Mouse (Mus musculus) embryonic facial prominence, embryonic 11.5 days (tissue): Measurements from ENCODE around the gene Camta1. TPM values are rescaled to one million over a fixed set of nuclear protein-coding genes. Genes with fewer than 3 reads are reported as not detected.

ENCODE experiments used
- ATAC-seq: fragments of 200-750 bp; cut with Nextera tagmentation; replicated peaks from 2 replicates; pipeline ENCODE4 v1.8.0; 2017; ENCODE audit warnings: low read depth; ENCODE audit not compliant: insufficient number of reproducible peaks, low FRiP score, low TSS enrichment
- DNase-seq: peaks from one replicate; pipeline ENCODE4 v3.0.0-alpha.2; 2015; ENCODE audit warnings: low spot score
- H3K27ac ChIP-seq: fragments of 300-500 bp; sonication (generic); replicated peaks from 2 replicates; pipeline ENCODE4 v1.5.1; 2014; ENCODE audit warnings: mild to moderate bottlenecking, low read depth, low read length, control low read depth
- H3K27me3 ChIP-seq: fragments of 300-500 bp; sonication (generic); 2 replicates; pipeline ENCODE4 v1.6.1; 2014; ENCODE audit warnings: mild to moderate bottlenecking, low read length, moderate library complexity, mixed read lengths; ENCODE audit not compliant: control insufficient read depth, insufficient read depth
- H3K36me3 ChIP-seq: fragments of 300-500 bp; sonication (generic); replicated peaks from 2 replicates; pipeline ENCODE4 v1.6.1; 2014; ENCODE audit warnings: low read depth, mild to moderate bottlenecking, low read length, moderate library complexity, mixed read lengths; ENCODE audit not compliant: control insufficient read depth, insufficient read depth
- H3K4me1 ChIP-seq: fragments of 300-500 bp; sonication (generic); 2 replicates; pipeline ENCODE4 v1.6.1; 2014; ENCODE audit warnings: low read length, mixed read lengths; ENCODE audit not compliant: control insufficient read depth, insufficient read depth
- H3K4me2 ChIP-seq: fragments of 300-500 bp; sonication (generic); 2 replicates; pipeline ENCODE4 v1.6.1; 2014; ENCODE audit warnings: low read depth, mild to moderate bottlenecking, control low read depth, low read length, moderate library complexity
- H3K4me3 ChIP-seq: fragments of 300-500 bp; sonication (generic); 2 replicates; pipeline ENCODE4 v1.5.1; 2014; ENCODE audit warnings: low read depth, low read length, control low read depth
- H3K9ac ChIP-seq: fragments of 300-500 bp; sonication (generic); replicated peaks from 2 replicates; pipeline ENCODE4 v1.6.1; 2014; ENCODE audit warnings: mild to moderate bottlenecking, control low read depth, low read length
- H3K9me3 ChIP-seq: fragments of 300-500 bp; sonication (generic); replicated peaks from 2 replicates; pipeline ENCODE4 v1.6.1; 2016; ENCODE audit warnings: mild to moderate bottlenecking, low read length, inconsistent platforms, mixed read lengths; ENCODE audit not compliant: control insufficient read depth
- WGBS: fragments of 180-500 bp; shearing (Covaris S2); extraction: QIAGEN DNeasy Blood & Tissue Kit; methylation state at CpG from one replicate; pipeline ENCODE4 v1.1.7; 2014; 5-methylcytosine and 5-hydroxymethylcytosine counted together
- polyA plus RNA-seq: library from polyadenylated mRNA; unstranded; fragments of >200 nt; fragmentation: Nextera tagmentation; extraction: Ambion mirVana; gene quantifications from 2 replicates; pipeline ENCODE4 v1.2.1, GENCODE M21; 2014

Camta1 gene
- 105 and 130 TPM in 2 replicates for polyA plus RNA-seq

- Histone ChIP-seq H3K4me3 (peak within 1 kb of the TSS; percentile 80), H3K27me3 (no peaks in the 10 kb centered on the region; the same call in 1 of the 2 replicates), H3K27ac (peak within 1 kb of the TSS; percentile 82), H3K4me2 (peak within 1 kb of the TSS; percentile 77), H3K4me1 (no peaks in the 10 kb centered on the region), H3K36me3 (no peaks in the 10 kb centered on the region), H3K9ac (peak within 1 kb of the TSS; percentile 77), H3K9me3 (no peaks in the 10 kb centered on the region)
- DNase-seq (peak; percentile 99), ATAC-seq (peak; percentile 99)
- WGBS: under 1% methylated on average over 79 of the region's 85 CpGs
These were observed at the start of gene Camta1 for GRCm38 (mm10) chr4:151861806-151862739. Gene Camta1, minus strand, starts transcription at chr4:151861876.

- no peaks in the 10 kb centered on the region for H3K4me1 ChIP-seq
- ATAC-seq: no peak
- no peak overlapping the region for H3K4me2 ChIP-seq
- no peaks in the 10 kb centered on the region for H3K9me3 ChIP-seq
- 71% methylated on average over 8 of the region's 8 CpGs for WGBS
- no peaks in the 10 kb centered on the region for H3K36me3 ChIP-seq
- H3K9ac ChIP-seq: no peak overlapping the region
- no peaks in the 10 kb centered on the region for H3K27me3 ChIP-seq
- H3K27ac ChIP-seq: no peak overlapping the region
- H3K4me3 ChIP-seq: no peak overlapping the region
- no peak for DNase-seq
These were observed 47.1 kb upstream of the Camta1 start for GRCm38 (mm10) chr4:151908809-151909208.

- 0 out of 2 replicates have a peak, but pooled peaks have one; percentile 23 for ATAC-seq
- no peak overlapping the region for H3K4me2 ChIP-seq
- no peaks in the 10 kb centered on the region for H3K9me3 ChIP-seq
- no peak overlapping the region for H3K4me3 ChIP-seq
- H3K27me3 ChIP-seq: no peaks in the 10 kb centered on the region
- DNase-seq: peak; percentile 59
- no peak overlapping the region for H3K9ac ChIP-seq
- no peaks in the 10 kb centered on the region for H3K36me3 ChIP-seq
- H3K27ac ChIP-seq: no peak overlapping the region
- WGBS: 60% methylated on average over 26 of the region's 26 CpGs
- no peaks in the 10 kb centered on the region for H3K4me1 ChIP-seq
These were observed 46.1 kb upstream of the Camta1 start for GRCm38 (mm10) chr4:151907577-151908343.

- no peak for DNase-seq
- Histone ChIP-seq H3K9ac (no peak overlapping the region), H3K9me3 (no peaks in the 10 kb centered on the region), H3K27me3 (no peaks in the 10 kb centered on the region), H3K36me3 (no peaks in the 10 kb centered on the region), H3K27ac (no peak overlapping the region), H3K4me3 (no peak overlapping the region), H3K4me1 (no peaks in the 10 kb centered on the region), H3K4me2 (no peak overlapping the region)
- no peak for ATAC-seq
- WGBS: 72% methylated on average over 4 of the region's 4 CpGs
These were observed 43.9 kb upstream of the Camta1 start for GRCm38 (mm10) chr4:151905621-151906020.

- no peak overlapping the region for H3K4me3 ChIP-seq
- DNase-seq: no peak
- no peak overlapping the region for H3K27ac ChIP-seq
- H3K36me3 ChIP-seq: no peaks in the 10 kb centered on the region
- H3K4me1 ChIP-seq: no peaks in the 10 kb centered on the region
- no peak overlapping the region for H3K4me2 ChIP-seq
- H3K9me3 ChIP-seq: no peaks in the 10 kb centered on the region
- H3K27me3 ChIP-seq: no peaks in the 10 kb centered on the region
- no peak for ATAC-seq
- no peak overlapping the region for H3K9ac ChIP-seq
- WGBS: 55% methylated on average over 11 of the region's 11 CpGs
These were observed 42.4 kb upstream of the Camta1 start for GRCm38 (mm10) chr4:151904098-151904497.

- DNase-seq: no peak
- 54% methylated on average over 14 of the region's 14 CpGs for WGBS
- Histone ChIP-seq H3K4me1 (no peaks in the 10 kb centered on the region), H3K36me3 (no peaks in the 10 kb centered on the region), H3K9me3 (no peaks in the 10 kb centered on the region), H3K27ac (no peak overlapping the region), H3K9ac (no peak overlapping the region), H3K4me3 (no peak overlapping the region), H3K4me2 (no peak overlapping the region), H3K27me3 (no peaks in the 10 kb centered on the region)
- no peak for ATAC-seq
These were observed 41.1 kb upstream of the Camta1 start for GRCm38 (mm10) chr4:151902689-151903241.

GRCm38 (mm10) chr4:151902046-151902688 is 40.5 kb upstream of the Camta1 start:
- Histone ChIP-seq H3K9me3 (no peaks in the 10 kb centered on the region), H3K4me2 (no peak overlapping the region), H3K4me3 (no peak overlapping the region), H3K9ac (no peak overlapping the region), H3K4me1 (no peaks in the 10 kb centered on the region), H3K27ac (no peak overlapping the region), H3K27me3 (no peaks in the 10 kb centered on the region), H3K36me3 (no peaks in the 10 kb centered on the region)
- ATAC-seq (no peak), DNase-seq (no peak)
- WGBS: 83% methylated on average over 17 of the region's 17 CpGs
